ENCODE assay signal across 18 mouse cellular contexts in genomic region chr4:154673986-154674385, GRCm38 (mm10). TPM values are rescaled to one million over a fixed set of nuclear protein-coding genes. Genes with fewer than 3 reads are reported as not detected.
A peak's percentile ranks its signal among the peaks of the same experiment; 100 is the strongest.
DNase-seq lines count a peak whose midpoint lies in the region; ATAC-seq and TF ChIP-seq lines count a peak whose summit lies in the region.
"Had no signal": no experiment of that assay in that cellular context is flagged by ENCODE, and none has a peak within 500 bp of the region (broad histone marks: within the 10 kb centered on the region; RNA-seq: fewer than 3 reads in every experiment).

No protein-coding gene starts in this region.

- no peak for ATAC-seq in kidney, embryonic 14.5 days (ENCODE audit: low FRiP score, low TSS enrichment)
- no peak for ATAC-seq in limb, embryonic 12.5 days (ENCODE audit: insufficient number of reproducible peaks, insufficient read depth, low FRiP score, low TSS enrichment, low read depth)
- ATAC-seq in neural tube, embryonic 15.5 days (ENCODE audit: low FRiP score) = no peak
- ATAC-seq: activated CD4-positive, CD25-positive, alpha-beta regulatory T cell, adult 4 months had no signal

- no peak for TF ChIP-seq POLR2A in kidney, adult 2 months (IDR thresholded peaks at IDR 0.05; ENCODE audit: low read depth, low read length)

- H3K27ac ChIP-seq in kidney, adult 2 months (ENCODE audit: insufficient read depth, low read depth, low read length) = peak overlapping the region; percentile 72
- no peak overlapping the region for H3K27ac ChIP-seq in kidney, embryonic 14.5 days (ENCODE audit: low read depth, low read length)
- H3K27ac ChIP-seq in limb, embryonic 12.5 days = peak overlapping the region; percentile 83; the same call in 1 of the 2 replicates
- H3K27ac ChIP-seq in neural tube, embryonic 15.5 days (replicated peaks) = no peak overlapping the region
- H3K27ac ChIP-seq: embryonic facial prominence, embryonic 13.5 days; forebrain, embryonic 13.5 days; gastrocnemius, adult 2 months; hindbrain, embryonic 15.5 days had no signal

- TF ChIP-seq CTCF in kidney, adult 2 months (conservative IDR thresholded peaks at IDR 0.05; ENCODE audit: insufficient read depth, insufficient read length, low read depth, low read length) = no peak
- no peak for TF ChIP-seq CTCF in E14TG2a.4 (conservative IDR thresholded peaks at IDR 0.05; ENCODE audit: low read length)

- H3K4me3 ChIP-seq in kidney, adult 2 months (ENCODE audit: insufficient read depth, low read depth, low read length) = no peak overlapping the region
- no peak overlapping the region for H3K4me3 ChIP-seq in kidney, embryonic 14.5 days (ENCODE audit: low read length)
- H3K4me3 ChIP-seq in E14TG2a.4 (replicated peaks; ENCODE audit: low read length) = peak overlapping the region; percentile 35; the same call in 1 of the 2 replicates
- no peak overlapping the region for H3K4me3 ChIP-seq in limb, embryonic 12.5 days (replicated peaks)
- no peak overlapping the region for H3K4me3 ChIP-seq in neural tube, embryonic 15.5 days (replicated peaks)
- H3K4me3 ChIP-seq: forebrain, embryonic 13.5 days; gastrocnemius, adult 2 months; heart, embryonic 12.5 days; hindbrain, embryonic 15.5 days had no signal

- H3K4me2 ChIP-seq in kidney, embryonic 14.5 days (replicated peaks; ENCODE audit: low read depth, low read length) = no peak overlapping the region
- peak overlapping the region; percentile 43; the same call in 1 of the 2 replicates for H3K4me2 ChIP-seq in limb, embryonic 12.5 days
- no peak overlapping the region for H3K4me2 ChIP-seq in neural tube, embryonic 15.5 days

- H3K9ac ChIP-seq in kidney, embryonic 14.5 days (ENCODE audit: low read depth, low read length) = no peak overlapping the region
- H3K9ac ChIP-seq in limb, embryonic 12.5 days (replicated peaks) = no peak overlapping the region
- no peak overlapping the region for H3K9ac ChIP-seq in neural tube, embryonic 15.5 days (replicated peaks)
- H3K9ac ChIP-seq: embryonic facial prominence, embryonic 13.5 days; forebrain, embryonic 13.5 days; heart, embryonic 12.5 days; hindbrain, embryonic 15.5 days had no signal

- H3K36me3 ChIP-seq in kidney, adult 2 months (ENCODE audit: control insufficient read depth, insufficient read depth, low read length) = no peaks in the 10 kb centered on the region
- no peaks in the 10 kb centered on the region for H3K36me3 ChIP-seq in kidney, embryonic 14.5 days (ENCODE audit: control insufficient read depth, insufficient read depth, low read length)
- no peaks in the 10 kb centered on the region for H3K36me3 ChIP-seq in E14TG2a.4 (ENCODE audit: insufficient read depth, low read length)
- H3K36me3 ChIP-seq in limb, embryonic 12.5 days = no peaks in the 10 kb centered on the region
- no peaks in the 10 kb centered on the region for H3K36me3 ChIP-seq in neural tube, embryonic 15.5 days
- H3K36me3 ChIP-seq: embryonic facial prominence, embryonic 13.5 days; heart, embryonic 12.5 days; hindbrain, embryonic 15.5 days had no signal

- DNase-seq in kidney, adult 2 months = peak; percentile 54
- DNase-seq in ES-CJ7 (ENCODE audit: low read depth, low spot score) = peak; percentile 77
- DNase-seq in natural killer cell, adult 2 months (ENCODE audit: low spot score in 2 of 2) = no peak
- DNase-seq: cerebellum, adult 11-12 months; gastrocnemius, postnatal 25 days had no signal

- no peaks in the 10 kb centered on the region for H3K27me3 ChIP-seq in kidney, adult 2 months (replicated peaks; ENCODE audit: control insufficient read depth, insufficient read depth, low read length)
- H3K27me3 ChIP-seq in kidney, embryonic 14.5 days (ENCODE audit: control insufficient read depth, insufficient read depth, low read length) = peaks cover 39% of the 10 kb centered on the region
- H3K27me3 ChIP-seq in E14TG2a.4 (ENCODE audit: insufficient read depth, low read length) = peaks cover 11% of the 10 kb centered on the region
- no peaks in the 10 kb centered on the region for H3K27me3 ChIP-seq in limb, embryonic 12.5 days
- H3K27me3 ChIP-seq in neural tube, embryonic 15.5 days (replicated peaks) = peaks cover 13% of the 10 kb centered on the region
- H3K27me3 ChIP-seq: CH12.LX had no signal

- H3K4me1 ChIP-seq in kidney, adult 2 months (ENCODE audit: control insufficient read depth, insufficient read depth, low read length) = 0 out of 2 replicates have a peak, but pooled peaks cover 7% of the 10 kb centered on the region
- peaks cover 13% of the 10 kb centered on the region; the same call in 1 of the 2 replicates for H3K4me1 ChIP-seq in kidney, embryonic 14.5 days (ENCODE audit: control insufficient read depth, insufficient read depth, low read length)
- H3K4me1 ChIP-seq in E14TG2a.4 (replicated peaks; ENCODE audit: low read depth, low read length) = peaks cover 70% of the 10 kb centered on the region
- H3K4me1 ChIP-seq in limb, embryonic 12.5 days (replicated peaks) = peaks cover 66% of the 10 kb centered on the region
- peaks cover 18% of the 10 kb centered on the region for H3K4me1 ChIP-seq in neural tube, embryonic 15.5 days
- H3K4me1 ChIP-seq: heart, embryonic 12.5 days had no signal

- WGBS in kidney, adult 2 months = 61% methylated on average over 4 of the region's 4 CpGs
- WGBS in kidney, embryonic 14.5 days = 79% methylated on average over 4 of the region's 4 CpGs
- 57% methylated on average over 4 of the region's 4 CpGs for WGBS in limb, embryonic 12.5 days
- WGBS in neural tube, embryonic 15.5 days = 78% methylated on average over 4 of the region's 4 CpGs

- no peaks in the 10 kb centered on the region for H3K9me3 ChIP-seq in kidney, embryonic 14.5 days (ENCODE audit: control insufficient read depth, low read length)
- H3K9me3 ChIP-seq in E14TG2a.4 (ENCODE audit: low read length) = no peaks in the 10 kb centered on the region
- H3K9me3 ChIP-seq in limb, embryonic 12.5 days = no peaks in the 10 kb centered on the region
- H3K9me3 ChIP-seq in neural tube, embryonic 15.5 days (replicated peaks) = no peaks in the 10 kb centered on the region
- H3K9me3 ChIP-seq: embryonic facial prominence, embryonic 13.5 days; forebrain, embryonic 13.5 days; heart, embryonic 12.5 days; hindbrain, embryonic 15.5 days had no signal

RNA-seq across cellular contexts. Expression of gene Actrt2, which starts 6.3 kb away (rescaled TPM):
- polyA plus RNA-seq in kidney, adult 2 months (2012; rRNA removed) = 0.05 and 0.06 TPM in 2 replicates
- polyA plus RNA-seq in kidney, embryonic 14.5 days (2014; fragmentation: Nextera tagmentation; extraction: Ambion mirVana) = not detected in 2 replicates
- not detected in 2 replicates for polyA plus RNA-seq in limb, embryonic 12.5 days (2016; fragmentation: Nextera tagmentation; extraction: Ambion mirVana)
- not detected in 2 replicates for polyA plus RNA-seq in neural tube, embryonic 15.5 days (2015; fragmentation: Nextera tagmentation; extraction: Ambion mirVana)
- polyA plus RNA-seq: activated CD4-positive, CD25-positive, alpha-beta regulatory T cell, adult 4 months; embryonic facial prominence, embryonic 13.5 days; forebrain, embryonic 13.5 days; heart, embryonic 12.5 days; heart, embryonic 16.5 days; hindbrain, embryonic 11.5 days; hindbrain, embryonic 15.5 days had no signal

RNA-seq across cellular contexts. Expression of gene Prdm16, which starts 37.3 kb away (rescaled TPM):
- polyA plus RNA-seq in kidney, adult 2 months (2012; rRNA removed) = 7.1 and 8.5 TPM in 2 replicates
- polyA plus RNA-seq in kidney, embryonic 14.5 days (2014; fragmentation: Nextera tagmentation; extraction: Ambion mirVana) = 13.5 and 25.4 TPM in 2 replicates
- polyA plus RNA-seq in limb, embryonic 12.5 days (2016; fragmentation: Nextera tagmentation; extraction: Ambion mirVana) = 97.9 and 115 TPM in 2 replicates
- 7.7 and 9.0 TPM in 2 replicates for polyA plus RNA-seq in neural tube, embryonic 15.5 days (2015; fragmentation: Nextera tagmentation; extraction: Ambion mirVana)

Comparison
In these comparisons a context has a peak if more than half of its experiments do, and no peak if none do; other contexts are left out.
1. H3K27ac ChIP-seq: peak in kidney, adult 2 months (single experiment) and limb, embryonic 12.5 days (single experiment); none in kidney, embryonic 14.5 days (single experiment) and neural tube, embryonic 15.5 days (single experiment).
2. DNase-seq: peak in kidney, adult 2 months (single experiment) and ES-CJ7 (single experiment); none in natural killer cell, adult 2 months (0 of 2).